Mouse (Mus musculus): ENCODE measurements around the gene Oxld1. TPM values are rescaled to one million over a fixed set of nuclear protein-coding genes. Genes with fewer than 3 reads are reported as not detected.
A peak's percentile ranks its signal among the peaks of the same experiment; 100 is the strongest.

The Oxld1 gene
- polyA plus RNA-seq, 1 experiment from 2014 or later = 15.3 TPM

GRCm38 (mm10) chr11:120489054-120489761 lies 31.3 kb upstream of the Oxld1 start:
- Histone ChIP-seq H3K9ac (replicated peaks; ENCODE audit: low read depth, low read length) (no peak overlapping the region), H3K4me3 (ENCODE audit: low read depth, low read length) (no peak overlapping the region), H3K4me2 (replicated peaks; ENCODE audit: low read depth, low read length) (no peak overlapping the region), H3K27me3 (ENCODE audit: control insufficient read depth, insufficient read depth, low read length) (no peaks in the 10 kb centered on the region), H3K36me3 (ENCODE audit: control insufficient read depth, insufficient read depth, low read length) (peaks cover 37% of the 10 kb centered on the region), H3K4me1 (ENCODE audit: control insufficient read depth, insufficient read depth, low read length) (peaks cover 29% of the 10 kb centered on the region), H3K9me3 (ENCODE audit: control insufficient read depth, low read depth, low read length) (no peaks in the 10 kb centered on the region), H3K27ac (ENCODE audit: low read length) (no peak overlapping the region)
- WGBS = 64% methylated on average over 4 of the region's 4 CpGs
- 0 out of 2 replicates have a peak, but pooled peaks have one; percentile 19 for ATAC-seq (ENCODE audit: insufficient number of reproducible peaks, insufficient read depth, low FRiP score, low read depth)

- Histone ChIP-seq H3K4me2 (replicated peaks; ENCODE audit: low read depth, low read length) (no peak overlapping the region), H3K27ac (ENCODE audit: low read length) (no peak overlapping the region), H3K4me3 (ENCODE audit: low read depth, low read length) (no peak overlapping the region), H3K9me3 (ENCODE audit: control insufficient read depth, low read depth, low read length) (no peaks in the 10 kb centered on the region), H3K9ac (replicated peaks; ENCODE audit: low read depth, low read length) (no peak overlapping the region), H3K27me3 (ENCODE audit: control insufficient read depth, insufficient read depth, low read length) (no peaks in the 10 kb centered on the region), H3K36me3 (ENCODE audit: control insufficient read depth, insufficient read depth, low read length) (peaks cover 39% of the 10 kb centered on the region), H3K4me1 (ENCODE audit: control insufficient read depth, insufficient read depth, low read length) (peaks cover 27% of the 10 kb centered on the region)
- ATAC-seq (ENCODE audit: insufficient number of reproducible peaks, insufficient read depth, low FRiP score, low read depth) = no peak
- 75% methylated on average over 4 of the region's 4 CpGs for WGBS
Observed at GRCm38 (mm10) chr11:120488516-120488915, 30.6 kb upstream of the Oxld1 start.

GRCm38 (mm10) chr11:120485251-120485650 lies 27.4 kb upstream of the Oxld1 start:
- H3K4me2 ChIP-seq (replicated peaks; ENCODE audit: low read depth, low read length) = peak overlapping the region; percentile 91
- no peak for ATAC-seq (ENCODE audit: insufficient number of reproducible peaks, insufficient read depth, low FRiP score, low read depth)
- no peaks in the 10 kb centered on the region for H3K27me3 ChIP-seq (ENCODE audit: control insufficient read depth, insufficient read depth, low read length)
- H3K36me3 ChIP-seq (ENCODE audit: control insufficient read depth, insufficient read depth, low read length) = peaks cover 64% of the 10 kb centered on the region
- 7% methylated on average over 10 of the region's 10 CpGs for WGBS
- peak overlapping the region; percentile 80 for H3K9ac ChIP-seq (replicated peaks; ENCODE audit: low read depth, low read length)
- peak overlapping the region; percentile 96 for H3K4me3 ChIP-seq (ENCODE audit: low read depth, low read length)
- peaks cover 11% of the 10 kb centered on the region for H3K4me1 ChIP-seq (ENCODE audit: control insufficient read depth, insufficient read depth, low read length)
- H3K27ac ChIP-seq (ENCODE audit: low read length) = no peak overlapping the region
- no peaks in the 10 kb centered on the region for H3K9me3 ChIP-seq (ENCODE audit: control insufficient read depth, low read depth, low read length)

GRCm38 (mm10) chr11:120484265-120484981 lies 26.6 kb upstream of the Oxld1 start, which contains the start of gene Mrpl12:
TSS of gene Mrpl12 (plus strand) at chr11:120484613.
- H3K4me3 ChIP-seq (ENCODE audit: low read depth, low read length) = peak within 1 kb of the TSS; percentile 96
- WGBS = under 1% methylated on average over 60 of the region's 60 CpGs
- H3K9me3 ChIP-seq (ENCODE audit: control insufficient read depth, low read depth, low read length) = no peaks in the 10 kb centered on the region
- peak within 1 kb of the TSS; percentile 91 for H3K4me2 ChIP-seq (replicated peaks; ENCODE audit: low read depth, low read length)
- H3K36me3 ChIP-seq (ENCODE audit: control insufficient read depth, insufficient read depth, low read length) = peaks cover 65% of the 10 kb centered on the region
- peak; percentile 95 for ATAC-seq (ENCODE audit: insufficient number of reproducible peaks, insufficient read depth, low FRiP score, low read depth)
- H3K27ac ChIP-seq (ENCODE audit: low read length) = peak within 1 kb of the TSS; percentile 86
- peak within 1 kb of the TSS; percentile 80 for H3K9ac ChIP-seq (replicated peaks; ENCODE audit: low read depth, low read length)
- H3K27me3 ChIP-seq (ENCODE audit: control insufficient read depth, insufficient read depth, low read length) = no peaks in the 10 kb centered on the region
- peaks cover 8% of the 10 kb centered on the region for H3K4me1 ChIP-seq (ENCODE audit: control insufficient read depth, insufficient read depth, low read length)

- Histone ChIP-seq H3K9ac (replicated peaks; ENCODE audit: low read depth, low read length) (no peak overlapping the region), H3K27ac (ENCODE audit: low read length) (no peak overlapping the region; the same call in 1 of the 2 replicates), H3K36me3 (ENCODE audit: control insufficient read depth, insufficient read depth, low read length) (peaks cover 65% of the 10 kb centered on the region), H3K27me3 (ENCODE audit: control insufficient read depth, insufficient read depth, low read length) (no peaks in the 10 kb centered on the region), H3K4me3 (ENCODE audit: low read depth, low read length) (peak overlapping the region; percentile 96; the same call in 1 of the 2 replicates), H3K4me2 (replicated peaks; ENCODE audit: low read depth, low read length) (peak overlapping the region; percentile 91; the same call in 1 of the 2 replicates), H3K9me3 (ENCODE audit: control insufficient read depth, low read depth, low read length) (no peaks in the 10 kb centered on the region), H3K4me1 (ENCODE audit: control insufficient read depth, insufficient read depth, low read length) (peaks cover 7% of the 10 kb centered on the region)
- 85% methylated on average over 7 of the region's 7 CpGs for WGBS
- ATAC-seq (ENCODE audit: insufficient number of reproducible peaks, insufficient read depth, low FRiP score, low read depth) = no peak
Observed at GRCm38 (mm10) chr11:120483448-120483934, 25.6 kb upstream of the Oxld1 start.

GRCm38 (mm10) chr11:120472052-120472451 lies 14.2 kb upstream of the Oxld1 start:
- Histone ChIP-seq H3K27ac (ENCODE audit: low read length) (no peak overlapping the region), H3K9ac (replicated peaks; ENCODE audit: low read depth, low read length) (no peak overlapping the region), H3K9me3 (ENCODE audit: control insufficient read depth, low read depth, low read length) (no peaks in the 10 kb centered on the region), H3K4me3 (ENCODE audit: low read depth, low read length) (no peak overlapping the region), H3K27me3 (ENCODE audit: control insufficient read depth, insufficient read depth, low read length) (no peaks in the 10 kb centered on the region), H3K36me3 (ENCODE audit: control insufficient read depth, insufficient read depth, low read length) (peaks cover 64% of the 10 kb centered on the region), H3K4me1 (ENCODE audit: control insufficient read depth, insufficient read depth, low read length) (peaks cover 8% of the 10 kb centered on the region; the same call in 1 of the 2 replicates), H3K4me2 (replicated peaks; ENCODE audit: low read depth, low read length) (no peak overlapping the region)
- WGBS = 96% methylated on average over 6 of the region's 6 CpGs
- ATAC-seq (ENCODE audit: insufficient number of reproducible peaks, insufficient read depth, low FRiP score, low read depth) = no peak

- Histone ChIP-seq H3K9me3 (ENCODE audit: control insufficient read depth, low read depth, low read length) (no peaks in the 10 kb centered on the region), H3K4me1 (ENCODE audit: control insufficient read depth, insufficient read depth, low read length) (peaks cover 16% of the 10 kb centered on the region; the same call in 1 of the 2 replicates), H3K9ac (replicated peaks; ENCODE audit: low read depth, low read length) (peak overlapping the region; percentile 82), H3K36me3 (ENCODE audit: control insufficient read depth, insufficient read depth, low read length) (peaks cover 45% of the 10 kb centered on the region), H3K27me3 (ENCODE audit: control insufficient read depth, insufficient read depth, low read length) (no peaks in the 10 kb centered on the region), H3K4me3 (ENCODE audit: low read depth, low read length) (peak overlapping the region; percentile 92), H3K4me2 (replicated peaks; ENCODE audit: low read depth, low read length) (peak overlapping the region; percentile 90), H3K27ac (ENCODE audit: low read length) (no peak overlapping the region)
- ATAC-seq (ENCODE audit: insufficient number of reproducible peaks, insufficient read depth, low FRiP score, low read depth) = no peak; the same call in 1 of the 2 replicates
- under 1% methylated on average over 33 of the region's 33 CpGs for WGBS
Observed at GRCm38 (mm10) chr11:120467736-120468092, 9.8 kb upstream of the Oxld1 start.

- 0% methylated on average over 53 of the region's 54 CpGs for WGBS
- peaks cover 16% of the 10 kb centered on the region; the same call in 1 of the 2 replicates for H3K4me1 ChIP-seq (ENCODE audit: control insufficient read depth, insufficient read depth, low read length)
- H3K4me2 ChIP-seq (replicated peaks; ENCODE audit: low read depth, low read length) = peak within 1 kb of the TSS; percentile 90
- no peaks in the 10 kb centered on the region for H3K9me3 ChIP-seq (ENCODE audit: control insufficient read depth, low read depth, low read length)
- peak within 1 kb of the TSS; percentile 58; the same call in 1 of the 2 replicates for H3K27ac ChIP-seq (ENCODE audit: low read length)
- H3K36me3 ChIP-seq (ENCODE audit: control insufficient read depth, insufficient read depth, low read length) = peaks cover 45% of the 10 kb centered on the region
- no peaks in the 10 kb centered on the region for H3K27me3 ChIP-seq (ENCODE audit: control insufficient read depth, insufficient read depth, low read length)
- H3K4me3 ChIP-seq (ENCODE audit: low read depth, low read length) = peak within 1 kb of the TSS; percentile 92
- peak; percentile 100 for ATAC-seq (ENCODE audit: insufficient number of reproducible peaks, insufficient read depth, low FRiP score, low read depth)
- peak within 1 kb of the TSS; percentile 82 for H3K9ac ChIP-seq (replicated peaks; ENCODE audit: low read depth, low read length)
Observed at GRCm38 (mm10) chr11:120467051-120467735, 9.3 kb upstream of the Oxld1 start, which contains the start of gene Arl16. TSS of gene Arl16 (minus strand) at chr11:120467607.

All from stomach, embryonic 14.5 days (tissue).